Mouse (Mus musculus): ENCODE results near the gene Dusp22.

DNA sequence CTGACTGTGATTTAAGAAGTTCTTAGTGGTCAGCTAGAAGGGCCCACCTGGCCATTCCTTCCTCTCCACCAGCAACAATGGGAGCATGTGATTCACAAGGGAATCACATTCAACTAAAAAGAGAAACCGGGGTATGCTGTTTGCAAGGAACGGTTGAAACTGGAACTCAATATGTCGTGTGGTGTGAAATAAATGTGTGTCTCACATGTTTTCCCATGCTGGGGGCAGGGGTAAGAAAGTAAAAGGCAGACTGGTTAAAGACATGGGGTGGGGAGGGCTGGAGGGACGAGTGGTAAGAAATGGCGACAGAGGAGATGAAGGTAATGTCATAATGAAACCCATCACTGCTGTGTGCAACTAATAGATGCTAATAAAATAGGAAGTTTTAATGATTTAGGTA, 87.3 kb downstream of the Dusp22 start:
- TF ChIP-seq POLR2A (IDR thresholded peaks at IDR 0.05; ENCODE audit: control insufficient read depth, low read depth, low read length) (no peak), CTCF (IDR thresholded peaks at IDR 0.05; ENCODE audit: control insufficient read depth, insufficient read depth, insufficient replicate concordance, low read depth, low read length) (no peak)

Data from testis, adult 2 months (tissue).